Mouse (Mus musculus) lung, postnatal 25 days (tissue): ENCODE measurements at regions not wholly inside any gene's neighbourhood (a gene's known extent, or its start where the extent isn't known, plus 50 kb on each side); places are given as distances from the start of the nearest gene placed in this dataset.
"Not testable (repeated sequence)": the region's sequence is repeated elsewhere in the genome, so short reads cannot be mapped to it uniquely, and the experiment has no call there.

Experiments used
- DNase-seq: peaks from one replicate; pipeline ENCODE4 v3.0.0; 2022; ENCODE audit warnings: low spot score

DNA sequence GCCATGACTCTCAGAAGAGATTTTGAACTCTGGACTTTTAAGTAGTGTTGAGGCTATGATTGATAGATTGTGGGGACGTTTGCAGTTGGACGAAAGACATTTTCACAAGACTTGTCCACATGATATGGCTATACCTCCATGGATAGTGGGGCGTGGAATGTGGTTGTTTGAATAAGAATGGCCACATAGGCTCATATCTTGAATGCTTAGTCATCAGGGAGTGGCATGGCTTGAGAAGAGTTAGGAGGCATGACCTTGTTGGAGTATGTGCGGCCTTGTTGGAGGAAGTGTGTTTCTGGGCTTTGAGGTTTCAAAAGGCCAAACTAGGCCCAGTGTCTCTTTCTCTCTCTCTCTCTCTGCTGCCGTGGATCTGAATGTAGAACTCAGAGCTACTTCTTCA lies 204.7 kb upstream of the Pclo start:
- DNase-seq: no peak

DNA sequence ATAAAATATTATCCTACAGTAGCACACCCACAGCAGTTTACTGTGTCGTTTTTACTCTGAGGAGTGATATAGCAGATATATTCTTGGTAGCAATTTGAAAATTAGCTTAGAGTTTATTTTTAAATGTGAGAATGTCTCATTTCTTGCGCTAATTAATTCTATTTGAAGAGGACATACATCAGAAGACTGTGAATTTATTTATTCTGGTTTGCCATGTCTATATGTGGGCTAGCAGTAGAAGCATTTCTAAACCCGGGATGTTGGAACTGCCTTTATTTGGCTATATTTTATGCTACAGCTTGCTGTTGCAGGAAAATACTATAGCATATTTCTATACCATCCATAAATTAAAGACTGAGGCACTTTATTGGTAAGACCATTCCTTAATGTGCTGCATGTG lies 203.0 kb upstream of the Pclo start:
- no peak for DNase-seq

DNA sequence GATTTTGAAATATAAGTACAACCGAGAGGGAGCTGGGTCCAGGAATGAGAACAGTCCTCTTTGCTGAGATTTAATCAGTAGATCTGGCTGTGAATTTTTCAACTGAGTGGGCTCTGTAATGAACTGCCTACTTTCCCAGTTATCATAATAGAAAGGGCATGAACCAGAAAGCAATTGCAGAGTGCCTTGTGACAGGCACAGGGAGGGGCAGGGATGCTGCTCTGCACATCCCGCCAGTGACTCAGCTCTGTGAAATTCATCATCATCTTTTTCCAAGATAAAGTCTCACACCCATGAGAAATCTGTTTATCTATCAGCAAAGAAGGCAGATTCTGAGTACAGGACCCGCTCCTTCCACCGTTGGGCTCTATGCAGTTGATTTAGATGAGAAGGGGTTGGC lies 194.5 kb upstream of the Pclo start:
- no peak for DNase-seq

GRCm38 (mm10) chr5:14322000-14322399 lies 192.7 kb upstream of the Pclo start:
- no peak for DNase-seq

DNA sequence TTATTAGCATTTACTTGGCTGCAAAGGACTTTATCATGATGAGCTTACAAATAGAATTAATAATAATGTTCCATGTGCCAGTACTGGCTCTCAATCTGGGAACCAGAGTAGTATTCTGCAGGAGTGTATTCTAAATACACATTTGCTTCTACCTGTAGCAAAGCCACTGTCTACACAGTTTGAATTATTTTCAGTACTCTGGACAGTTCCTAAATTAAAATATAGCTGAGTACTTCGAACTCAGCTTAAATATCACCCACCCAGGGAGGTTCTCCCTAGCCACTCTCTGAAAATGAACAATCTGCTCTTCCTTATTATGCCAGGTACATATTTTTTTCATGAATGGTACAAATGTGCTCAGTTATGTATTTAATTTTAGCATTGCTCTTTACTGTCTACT lies 154.3 kb upstream of the Pclo start:
- DNase-seq: no peak

DNA sequence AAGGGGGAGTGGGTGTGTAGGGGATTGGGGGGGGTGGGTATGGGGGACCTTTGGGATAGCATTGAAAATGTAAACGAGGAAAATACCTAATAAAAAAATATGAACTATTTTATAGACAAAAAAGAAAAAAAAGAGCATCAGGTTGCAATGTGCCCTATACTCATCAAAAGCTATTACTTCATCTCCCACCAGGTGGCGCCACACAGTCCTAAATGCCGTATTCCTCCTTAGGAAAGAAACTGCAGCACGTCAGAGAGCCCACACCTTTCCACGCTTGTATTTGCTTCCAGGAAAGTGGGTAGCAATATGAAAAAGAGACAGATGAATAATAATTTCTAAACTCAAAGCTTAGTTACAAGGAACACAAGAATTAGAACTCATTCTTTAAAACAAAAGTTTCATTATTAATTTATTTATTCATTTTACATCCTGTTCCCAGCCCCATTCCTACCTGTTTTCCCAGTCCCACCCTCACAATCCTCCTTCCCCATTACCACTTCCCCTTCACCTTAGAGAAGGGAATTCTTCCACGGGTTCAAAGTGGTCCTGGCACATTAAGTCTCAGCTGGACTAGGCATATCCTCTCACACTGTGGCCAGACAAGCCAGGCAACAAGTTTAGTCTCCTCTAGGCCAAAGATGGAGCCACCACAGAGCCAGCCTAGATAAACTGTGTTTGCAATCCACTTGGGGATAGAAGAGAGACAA lies 125.4 kb upstream of the Pclo start:
- DNase-seq: no peak

GRCm38 (mm10) chr5:14391793-14392192 lies 122.9 kb upstream of the Pclo start:
- DNase-seq: peak; percentile 2

GRCm38 (mm10) chr5:14403381-14403780 lies 111.3 kb upstream of the Pclo start:
- not testable (repeated sequence) for DNase-seq

- no peak for DNase-seq
These were observed 110.4 kb upstream of the Pclo start for GRCm38 (mm10) chr5:14404344-14404743.

GRCm38 (mm10) chr5:14415234-14415862 lies 99.4 kb upstream of the Pclo start:
- DNase-seq: no peak

DNA sequence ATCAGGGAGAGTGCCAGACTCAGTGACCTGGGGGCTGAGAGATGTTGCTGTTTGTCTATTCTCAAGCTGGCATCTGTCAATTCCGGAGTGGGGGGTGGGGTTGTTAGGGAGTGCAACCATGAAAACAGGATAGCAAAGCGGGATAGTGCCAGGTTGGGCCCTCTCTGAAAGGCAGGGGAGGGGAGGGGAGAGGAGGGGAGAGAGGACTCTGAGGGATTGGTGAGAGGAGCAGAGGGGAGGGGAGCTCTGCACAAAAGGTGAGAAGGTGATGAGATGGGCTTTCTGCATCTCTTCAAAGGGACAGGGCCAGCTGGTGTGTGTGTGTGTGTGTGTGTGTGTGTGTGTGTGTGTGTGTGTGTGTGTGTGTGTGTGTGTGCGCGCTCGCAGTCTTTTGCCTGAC lies 61.6 kb upstream of the Pclo start:
- DNase-seq: no peak
